Mouse (Mus musculus): Measurements from ENCODE around the gene Rapgefl1. TPM values are rescaled to one million over a fixed set of nuclear protein-coding genes. Genes with fewer than 3 reads are reported as not detected.

Rapgefl1 gene
- polyA plus RNA-seq, 1 experiment, result 0.40 TPM

Other genes starting within 250 kb of the Rapgefl1 start
- 276 and 329 TPM in 2 replicates for gene Ormdl3, start 249.4 kb upstream of the Rapgefl1 start, polyA plus RNA-seq (2012; ENCODE audit: insufficient read depth, insufficient read length, missing spikeins)
- not detected in 2 replicates for gene Lrrc3c, start 238.5 kb upstream of the Rapgefl1 start, polyA plus RNA-seq (2012; ENCODE audit: insufficient read depth, insufficient read length, missing spikeins)
- 5.2 and 8.8 TPM in 2 replicates for gene Gm12355, start 211.1 kb upstream of the Rapgefl1 start, polyA plus RNA-seq (2012; ENCODE audit: insufficient read depth, insufficient read length, missing spikeins)
- gene Gsdma3, start 210.4 kb upstream of the Rapgefl1 start, polyA plus RNA-seq (2012; ENCODE audit: insufficient read depth, insufficient read length, missing spikeins), result not detected in 2 replicates
- not detected in 2 replicates for gene Gsdma2, start 190.0 kb upstream of the Rapgefl1 start, polyA plus RNA-seq (2012; ENCODE audit: insufficient read depth, insufficient read length, missing spikeins)
- gene Gsdma, start 172.4 kb upstream of the Rapgefl1 start, polyA plus RNA-seq (2012; ENCODE audit: insufficient read depth, insufficient read length, missing spikeins), result not detected in 2 replicates
- gene Psmd3, start 154.2 kb upstream of the Rapgefl1 start, polyA plus RNA-seq (2012; ENCODE audit: insufficient read depth, insufficient read length, missing spikeins), result 73.1 and 84.4 TPM in 2 replicates
- not detected in 2 replicates for gene Csf3, start 135.5 kb upstream of the Rapgefl1 start, polyA plus RNA-seq (2012; ENCODE audit: insufficient read depth, insufficient read length, missing spikeins)
- 18.4 and 24.7 TPM in 2 replicates for gene Med24, start 107.3 kb upstream of the Rapgefl1 start, polyA plus RNA-seq (2012; ENCODE audit: insufficient read depth, insufficient read length, missing spikeins)
- gene Thra, start 96.1 kb upstream of the Rapgefl1 start, polyA plus RNA-seq (2012; ENCODE audit: insufficient read depth, insufficient read length, missing spikeins), result 64.4 and 82.3 TPM in 2 replicates
- gene Nr1d1, start 61.5 kb upstream of the Rapgefl1 start, polyA plus RNA-seq (2012; ENCODE audit: insufficient read depth, insufficient read length, missing spikeins), result 78.3 and 90.9 TPM in 2 replicates
- 36.3 and 40.8 TPM in 2 replicates for gene Msl1, start 41.3 kb upstream of the Rapgefl1 start, polyA plus RNA-seq (2012; ENCODE audit: insufficient read depth, insufficient read length, missing spikeins)
- 9.2 and 16.9 TPM in 2 replicates for gene Casc3, start 31.9 kb upstream of the Rapgefl1 start, polyA plus RNA-seq (2012; ENCODE audit: insufficient read depth, insufficient read length, missing spikeins)
- 5.2 and 5.8 TPM in 2 replicates for gene Wipf2, start 26.9 kb downstream of the Rapgefl1 start, polyA plus RNA-seq (2012; ENCODE audit: insufficient read depth, insufficient read length, missing spikeins)
- 0.28 and 1.7 TPM in 2 replicates for gene Cdc6, start 71.0 kb downstream of the Rapgefl1 start, polyA plus RNA-seq (2012; ENCODE audit: insufficient read depth, insufficient read length, missing spikeins)
- 3.2 and 5.5 TPM in 2 replicates for gene Rara, start 91.0 kb downstream of the Rapgefl1 start, polyA plus RNA-seq (2012; ENCODE audit: insufficient read depth, insufficient read length, missing spikeins)
- not detected in 2 replicates for gene Gjd3, start 146.2 kb downstream of the Rapgefl1 start, polyA plus RNA-seq (2012; ENCODE audit: insufficient read depth, insufficient read length, missing spikeins)
- gene Top2a, start 187.4 kb downstream of the Rapgefl1 start, polyA plus RNA-seq (2012; ENCODE audit: insufficient read depth, insufficient read length, missing spikeins), result 0.92 and 1.2 TPM in 2 replicates
- 63.5 and 77.4 TPM in 2 replicates for gene Igfbp4, start 204.5 kb downstream of the Rapgefl1 start, polyA plus RNA-seq (2012; ENCODE audit: insufficient read depth, insufficient read length, missing spikeins)

Measured in brown adipose tissue, adult 24 weeks (tissue).